Mouse (Mus musculus): ENCODE data around the gene Cul1. TPM values are rescaled to one million over a fixed set of nuclear protein-coding genes. Genes with fewer than 3 reads are reported as not detected.

Cul1 gene
- polyA plus RNA-seq, 2 experiments: 37.5 to 64.6 TPM

- TF ChIP-seq CTCF (IDR thresholded peaks at IDR 0.05; ENCODE audit: low read depth) (no peak), EP300 (IDR thresholded peaks at IDR 0.05; ENCODE audit: low read depth) (no peak)
- Histone ChIP-seq H3K9me3 (ENCODE audit: control insufficient read depth, low read length) (no peaks in the 10 kb centered on the region), H3K4me1 (replicated peaks; ENCODE audit: control insufficient read depth in 2 of 2, insufficient read depth in 2 of 2, low read length in 1 of 2) (peaks cover 7 to 24% of the 10 kb centered on the region in 2 experiments), H3K4me3 (ENCODE audit: insufficient read depth in 1 of 2, low read depth in 2 of 2, low read length in 2 of 2) (peak overlapping the region; percentile 85 to 96; a peak in 3 of 4 replicates), H3K36me3 (replicated peaks; ENCODE audit: control insufficient read depth, insufficient read depth, low read depth) (no peaks in the 10 kb centered on the region), H3K9ac (replicated peaks) (peak overlapping the region; percentile 96), H3K27me3 (ENCODE audit: control insufficient read depth, insufficient read depth, low read length) (no peaks in the 10 kb centered on the region), H3K27ac (peak overlapping the region; percentile 14; the same call in 1 of the 2 replicates), H3K4me2 (ENCODE audit: low read depth) (peak overlapping the region; percentile 93)
- ATAC-seq (ENCODE audit: insufficient read depth) (no peak), DNase-seq (ENCODE audit: low read depth in 3 of 3, low spot score in 3 of 3) (peak in 1 of 3 experiments; percentile 49)
- whole genome bisulfite sequencing (ENCODE audit: insufficient replicate concordance): 44% methylated on average over 1 of the region's 1 CpGs
Measured at GRCm38 (mm10) chr6:47455843-47456242, 2.6 kb downstream of the Cul1 start.

DNA sequence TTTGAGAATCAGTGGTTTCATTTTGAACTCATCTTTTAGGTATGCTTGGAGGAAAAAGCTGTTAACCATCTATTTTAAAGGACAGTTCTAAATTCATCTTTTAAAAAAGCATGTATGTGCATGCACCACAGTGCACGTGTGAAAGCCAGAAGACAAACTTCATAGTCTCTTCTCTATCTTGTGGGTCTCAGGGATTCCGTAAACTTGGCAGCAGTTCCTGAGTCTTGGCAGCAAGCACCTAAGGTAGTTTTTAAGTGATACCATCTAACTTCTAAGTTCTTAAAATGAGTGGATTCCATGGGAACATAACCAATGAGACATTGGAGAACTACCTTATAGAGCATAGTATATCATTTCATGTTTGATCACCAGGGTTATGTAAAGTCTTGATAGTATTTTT lies 3.7 kb downstream of the Cul1 start:
- Histone ChIP-seq H3K27me3 (ENCODE audit: control insufficient read depth, insufficient read depth, low read length) (no peaks in the 10 kb centered on the region), H3K4me2 (ENCODE audit: low read depth) (peak overlapping the region; percentile 93), H3K9ac (replicated peaks) (no peak overlapping the region), H3K4me1 (replicated peaks; ENCODE audit: control insufficient read depth in 2 of 2, insufficient read depth in 2 of 2, low read length in 1 of 2) (peaks cover 10 to 24% of the 10 kb centered on the region in 2 experiments), H3K9me3 (ENCODE audit: control insufficient read depth, low read length) (no peaks in the 10 kb centered on the region), H3K27ac (no peak overlapping the region), H3K36me3 (replicated peaks; ENCODE audit: control insufficient read depth, insufficient read depth, low read depth) (no peaks in the 10 kb centered on the region), H3K4me3 (ENCODE audit: insufficient read depth in 1 of 2, low read depth in 2 of 2, low read length in 2 of 2) (no peak overlapping the region)
- 73% methylated on average over 2 of the region's 2 CpGs for WGBS (ENCODE audit: insufficient replicate concordance)
- DNase-seq (ENCODE audit: low read depth in 3 of 3, low spot score in 3 of 3) (no peak), ATAC-seq (ENCODE audit: insufficient read depth) (no peak)
- TF ChIP-seq CTCF (IDR thresholded peaks at IDR 0.05; ENCODE audit: low read depth) (no peak), EP300 (IDR thresholded peaks at IDR 0.05; ENCODE audit: low read depth) (no peak)

- H3K4me1 ChIP-seq (replicated peaks; ENCODE audit: control insufficient read depth in 2 of 2, insufficient read depth in 2 of 2, low read length in 1 of 2): peaks cover 8 to 17% of the 10 kb centered on the region in 2 experiments; a peak in 3 of 4 replicates
- whole genome bisulfite sequencing (ENCODE audit: insufficient replicate concordance): 22% methylated on average over 2 of the region's 2 CpGs
- H3K4me2 ChIP-seq (ENCODE audit: low read depth): peak overlapping the region; percentile 15; the same call in 1 of the 2 replicates
- H3K27ac ChIP-seq: no peak overlapping the region
- H3K9me3 ChIP-seq (ENCODE audit: control insufficient read depth, low read length): no peaks in the 10 kb centered on the region
- TF ChIP-seq EP300 (IDR thresholded peaks at IDR 0.05; ENCODE audit: low read depth) (peak; percentile 56), CTCF (IDR thresholded peaks at IDR 0.05; ENCODE audit: low read depth) (peak; percentile 48)
- H3K27me3 ChIP-seq (ENCODE audit: control insufficient read depth, insufficient read depth, low read length): no peaks in the 10 kb centered on the region
- H3K4me3 ChIP-seq (ENCODE audit: insufficient read depth in 1 of 2, low read depth in 2 of 2, low read length in 2 of 2): no peak overlapping the region
- H3K9ac ChIP-seq (replicated peaks): peak overlapping the region; percentile 45; the same call in 1 of the 2 replicates
- H3K36me3 ChIP-seq (replicated peaks; ENCODE audit: control insufficient read depth, insufficient read depth, low read depth): no peaks in the 10 kb centered on the region
- peak; percentile 31 to 46 (median 45) for DNase-seq (ENCODE audit: low read depth in 3 of 3, low spot score in 3 of 3)
- peak; percentile 57 for ATAC-seq (ENCODE audit: insufficient read depth)
Measured at GRCm38 (mm10) chr6:47465400-47465799, 12.2 kb downstream of the Cul1 start.

DNA sequence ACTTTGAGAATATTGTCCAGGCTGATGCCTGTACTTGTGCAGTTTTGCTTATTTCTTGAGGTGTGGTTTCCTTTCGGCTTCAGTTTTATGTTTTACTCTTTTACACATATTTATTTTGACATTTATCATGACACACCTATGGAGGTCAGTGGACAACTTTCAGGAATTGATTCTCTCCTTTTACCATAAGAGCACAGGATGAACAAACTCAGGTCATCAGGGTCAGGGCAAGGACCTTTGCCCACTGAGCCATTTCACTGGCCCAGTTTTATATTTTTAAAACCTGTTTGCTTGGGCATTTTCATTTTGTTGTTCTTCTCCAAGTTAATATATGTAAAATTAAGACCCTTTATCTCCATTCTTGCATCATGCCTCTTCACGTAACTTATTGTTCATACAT lies 13.3 kb downstream of the Cul1 start:
- TF ChIP-seq CTCF (IDR thresholded peaks at IDR 0.05; ENCODE audit: low read depth) (no peak), EP300 (IDR thresholded peaks at IDR 0.05; ENCODE audit: low read depth) (no peak)
- Histone ChIP-seq H3K9me3 (ENCODE audit: control insufficient read depth, low read length) (no peaks in the 10 kb centered on the region), H3K36me3 (replicated peaks; ENCODE audit: control insufficient read depth, insufficient read depth, low read depth) (no peaks in the 10 kb centered on the region), H3K27ac (no peak overlapping the region), H3K4me1 (replicated peaks; ENCODE audit: control insufficient read depth in 2 of 2, insufficient read depth in 2 of 2, low read length in 1 of 2) (peaks cover 8 to 15% of the 10 kb centered on the region in 2 experiments; a peak in 3 of 4 replicates), H3K27me3 (ENCODE audit: control insufficient read depth, insufficient read depth, low read length) (no peaks in the 10 kb centered on the region), H3K4me2 (ENCODE audit: low read depth) (no peak overlapping the region), H3K4me3 (ENCODE audit: insufficient read depth in 1 of 2, low read depth in 2 of 2, low read length in 2 of 2) (no peak overlapping the region), H3K9ac (replicated peaks) (no peak overlapping the region)
- 75% methylated on average over 2 of the region's 2 CpGs for WGBS (ENCODE audit: insufficient replicate concordance)
- DNase-seq (ENCODE audit: low read depth in 3 of 3, low spot score in 3 of 3): no peak
- ATAC-seq (ENCODE audit: insufficient read depth): no peak

DNA sequence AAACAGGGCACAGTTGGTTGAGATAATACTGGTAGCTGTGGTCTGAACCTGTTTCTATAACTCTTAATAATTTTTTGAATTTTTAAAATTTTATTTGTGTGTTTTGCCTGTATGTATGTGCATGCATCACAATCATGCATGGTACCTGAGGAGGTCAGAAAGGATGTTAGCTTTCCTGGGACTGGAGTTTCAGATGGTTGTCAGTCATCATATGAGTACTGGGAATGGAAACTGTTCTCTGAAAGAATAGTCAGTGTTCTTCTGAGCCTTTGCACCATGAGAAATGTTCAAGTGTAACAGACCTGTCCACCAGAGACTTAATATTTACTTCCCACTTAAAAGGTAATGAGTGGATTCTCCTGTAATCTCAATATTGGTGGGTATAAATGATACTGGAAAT lies 13.9 kb downstream of the Cul1 start:
- no peaks in the 10 kb centered on the region for H3K27me3 ChIP-seq (ENCODE audit: control insufficient read depth, insufficient read depth, low read length)
- no peak for ATAC-seq (ENCODE audit: insufficient read depth)

More for the DNA sequence above, 13.9 kb downstream of the Cul1 start:
- no peak for TF ChIP-seq CTCF (IDR thresholded peaks at IDR 0.05; ENCODE audit: low read depth)
- TF ChIP-seq EP300 (IDR thresholded peaks at IDR 0.05; ENCODE audit: low read depth): no peak
- Histone ChIP-seq H3K27ac (no peak overlapping the region), H3K9ac (replicated peaks) (no peak overlapping the region), H3K4me3 (ENCODE audit: insufficient read depth in 1 of 2, low read depth in 2 of 2, low read length in 2 of 2) (no peak overlapping the region), H3K9me3 (ENCODE audit: control insufficient read depth, low read length) (no peaks in the 10 kb centered on the region), H3K4me2 (ENCODE audit: low read depth) (no peak overlapping the region), H3K4me1 (replicated peaks; ENCODE audit: control insufficient read depth in 2 of 2, insufficient read depth in 2 of 2, low read length in 1 of 2) (peaks cover 8 to 14% of the 10 kb centered on the region in 2 experiments; a peak in 3 of 4 replicates), H3K36me3 (replicated peaks; ENCODE audit: control insufficient read depth, insufficient read depth, low read depth) (no peaks in the 10 kb centered on the region)
- DNase-seq (ENCODE audit: low read depth in 3 of 3, low spot score in 3 of 3): no peak
